Mouse (Mus musculus) adipocyte (in vitro differentiated cells): ENCODE data around the gene Lrfn1.

ENCODE experiments used
- DNase-seq: peaks from one replicate; pipeline ENCODE4 v3.0.0-alpha.2; 2016; ENCODE audit warnings: low spot score

Gene Lrfn1

DNA sequence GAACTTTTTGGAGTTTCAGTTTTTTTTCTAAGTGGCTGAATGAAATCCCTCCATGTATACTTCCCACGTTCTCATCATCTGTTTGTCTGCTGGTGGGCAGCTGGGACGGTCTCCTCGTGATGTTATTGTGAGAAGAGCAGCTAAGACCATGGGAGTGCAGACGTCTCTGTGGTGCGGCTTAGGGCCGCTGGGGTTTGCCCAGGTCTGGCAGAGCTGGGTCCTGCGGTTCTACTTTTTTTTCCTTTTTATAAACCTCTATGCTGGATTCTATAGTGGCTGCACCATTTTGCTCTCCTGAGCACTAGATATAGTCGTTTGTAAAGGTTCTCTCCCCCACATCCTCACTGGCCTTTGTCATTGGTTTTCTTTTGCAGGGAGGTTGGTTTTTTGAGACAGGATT is 59.7 kb downstream of the Lrfn1 start:
- no peak for DNase-seq
